Mouse (Mus musculus) liver, embryonic 18 days (tissue): ENCODE data around the gene Adra2b. TPM values are rescaled to one million over a fixed set of nuclear protein-coding genes. Genes with fewer than 3 reads are reported as not detected.

Experiments
- polyA plus RNA-seq: library from polyadenylated mRNA; depleted of rRNA; stranded (reverse); fragments of >200 nt; gene quantifications from 2 replicates; pipeline ENCODE4 v1.2.3, GENCODE M21; 2012; rRNA removed

The Adra2b gene
- 3.1 and 3.7 TPM in 2 replicates for polyA plus RNA-seq

GRCm38 (mm10) chr2:127362459-127363281, at the start of gene Adra2b:
Gene Adra2b, plus strand, starts transcription at chr2:127363208.

GRCm38 (mm10) chr2:127335767-127336496, 27.1 kb upstream of the Adra2b start, which contains the start of gene Dusp2:
Gene Dusp2, plus strand, starts transcription at chr2:127336159.

GRCm38 (mm10) chr2:127338416-127338815, 24.6 kb upstream of the Adra2b start, which contains the start of gene Astl:
Gene Astl, plus strand, starts transcription at chr2:127338639.

Other genes with a start within 250 kb of the Adra2b start
- 16.4 and 18.2 TPM in 2 replicates for gene Ncaph, start 229.3 kb upstream of the Adra2b start, polyA plus RNA-seq
- gene Itpripl1, start 219.8 kb upstream of the Adra2b start, polyA plus RNA-seq = 5.6 and 5.8 TPM in 2 replicates
- 0.61 and 0.70 TPM in 2 replicates for gene 1810024B03Rik, start 154.9 kb upstream of the Adra2b start, polyA plus RNA-seq
- 20.5 and 21.5 TPM in 2 replicates for gene Snrnp200, start 154.8 kb upstream of the Adra2b start, polyA plus RNA-seq
- 32.3 and 35.5 TPM in 2 replicates for gene Ciao1, start 115.4 kb upstream of the Adra2b start, polyA plus RNA-seq
- 9.6 and 9.9 TPM in 2 replicates for gene Tmem127, start 115.3 kb upstream of the Adra2b start, polyA plus RNA-seq
- 31.9 and 35.9 TPM in 2 replicates for gene Stard7, start 93.0 kb upstream of the Adra2b start, polyA plus RNA-seq
- gene Dusp2, start 27.0 kb upstream of the Adra2b start, polyA plus RNA-seq = 3.8 and 4.8 TPM in 2 replicates
- not detected in 2 replicates for gene Astl, start 24.6 kb upstream of the Adra2b start, polyA plus RNA-seq
- gene Gpat2, start 62.0 kb downstream of the Adra2b start, polyA plus RNA-seq = 0.60 and 0.61 TPM in 2 replicates
- 9.2 and 9.7 TPM in 2 replicates for gene Fahd2a, start 81.4 kb downstream of the Adra2b start, polyA plus RNA-seq
- 0.50 and 0.65 TPM in 2 replicates for gene Kcnip3, start 158.9 kb downstream of the Adra2b start, polyA plus RNA-seq
- not detected in 2 replicates for gene Prom2, start 178.3 kb downstream of the Adra2b start, polyA plus RNA-seq
- gene Zfp661, start 223.9 kb downstream of the Adra2b start, polyA plus RNA-seq = 2.0 and 2.1 TPM in 2 replicates
- gene Mrps5, start 224.0 kb downstream of the Adra2b start, polyA plus RNA-seq = 47.2 and 49.9 TPM in 2 replicates